Mouse (Mus musculus): Measurements from ENCODE around the gene Col5a3. TPM values are rescaled to one million over a fixed set of nuclear protein-coding genes. Genes with fewer than 3 reads are reported as not detected.

Gene Col5a3
- total RNA-seq, 1 experiment from 2014 or later: 1.5 TPM

GRCm38 (mm10) chr9:20757087-20757955 is 57.5 kb downstream of the Col5a3 start:
- ATAC-seq (ENCODE audit: extremely low read depth, insufficient number of reproducible peaks, low FRiP score, poor library complexity, severe bottlenecking): peak; percentile 24; the same call in 1 of the 2 replicates

DNA sequence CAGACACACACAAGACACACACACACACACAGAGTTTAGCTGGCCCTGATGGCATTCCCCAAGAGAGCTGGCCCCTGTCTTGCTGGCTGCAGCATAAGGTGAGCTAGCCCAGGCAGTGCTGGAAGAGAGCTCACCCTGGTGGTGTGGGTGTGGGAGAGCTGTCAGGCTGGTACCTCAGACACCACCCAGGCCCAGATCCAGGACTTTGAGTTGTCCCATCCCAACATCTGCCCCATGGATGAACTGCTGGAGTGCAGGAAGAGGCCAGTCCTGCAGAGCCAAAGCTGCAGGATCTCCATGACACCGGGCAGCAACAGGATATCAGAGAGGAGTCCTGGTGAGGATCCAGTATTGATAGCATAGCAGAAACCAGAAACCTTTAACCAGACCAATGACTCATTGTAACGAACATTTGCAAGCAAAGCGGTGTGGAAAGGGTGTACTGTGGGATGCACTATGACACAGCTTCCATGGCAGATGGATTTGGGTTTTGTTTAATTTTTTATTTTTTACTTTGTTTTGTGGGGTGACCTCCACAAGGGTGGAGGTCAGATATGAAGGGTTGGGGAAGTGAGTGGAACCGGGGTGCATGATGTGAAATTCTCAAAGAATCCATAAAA is 58.7 kb downstream of the Col5a3 start:
- no peak for ATAC-seq (ENCODE audit: extremely low read depth, insufficient number of reproducible peaks, low FRiP score, poor library complexity, severe bottlenecking)

- ATAC-seq (ENCODE audit: extremely low read depth, insufficient number of reproducible peaks, low FRiP score, poor library complexity, severe bottlenecking): no peak
Observed at GRCm38 (mm10) chr9:20754335-20754734, 60.5 kb downstream of the Col5a3 start.

- no peak for ATAC-seq (ENCODE audit: extremely low read depth, insufficient number of reproducible peaks, low FRiP score, poor library complexity, severe bottlenecking)
Observed at GRCm38 (mm10) chr9:20751477-20752029, 63.3 kb downstream of the Col5a3 start.

DNA sequence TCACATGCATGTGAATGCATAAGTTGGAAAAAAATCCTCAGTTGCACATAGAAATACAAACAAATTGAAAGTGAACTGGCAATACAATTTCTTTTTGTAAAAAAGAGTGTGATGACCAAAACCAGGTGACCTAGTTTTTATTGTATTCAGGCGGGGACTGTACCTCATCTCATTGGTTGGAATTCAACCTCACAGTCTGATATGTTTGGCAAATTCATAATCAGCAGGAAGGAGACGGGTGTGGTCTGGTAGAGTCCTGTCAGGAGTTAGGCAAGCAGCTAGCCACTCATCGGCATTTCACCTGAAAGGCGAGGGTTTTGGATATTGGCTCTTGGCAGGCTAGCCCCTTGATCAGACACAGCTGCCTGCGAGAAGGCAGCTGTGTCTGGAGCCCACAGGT is 65.7 kb downstream of the Col5a3 start:
- no peak for ATAC-seq (ENCODE audit: extremely low read depth, insufficient number of reproducible peaks, low FRiP score, poor library complexity, severe bottlenecking)

GRCm38 (mm10) chr9:20748540-20748939 is 66.3 kb downstream of the Col5a3 start:
- no peak for ATAC-seq (ENCODE audit: extremely low read depth, insufficient number of reproducible peaks, low FRiP score, poor library complexity, severe bottlenecking)

- ATAC-seq (ENCODE audit: extremely low read depth, insufficient number of reproducible peaks, low FRiP score, poor library complexity, severe bottlenecking): no peak
Observed at GRCm38 (mm10) chr9:20747682-20748081, 67.2 kb downstream of the Col5a3 start.

GRCm38 (mm10) chr9:20746017-20746660 is 68.7 kb downstream of the Col5a3 start, which contains the start of gene Olfm2:
TSS of gene Olfm2 (minus strand) at chr9:20746349.
- ATAC-seq (ENCODE audit: extremely low read depth, insufficient number of reproducible peaks, low FRiP score, poor library complexity, severe bottlenecking): no peak

DNA sequence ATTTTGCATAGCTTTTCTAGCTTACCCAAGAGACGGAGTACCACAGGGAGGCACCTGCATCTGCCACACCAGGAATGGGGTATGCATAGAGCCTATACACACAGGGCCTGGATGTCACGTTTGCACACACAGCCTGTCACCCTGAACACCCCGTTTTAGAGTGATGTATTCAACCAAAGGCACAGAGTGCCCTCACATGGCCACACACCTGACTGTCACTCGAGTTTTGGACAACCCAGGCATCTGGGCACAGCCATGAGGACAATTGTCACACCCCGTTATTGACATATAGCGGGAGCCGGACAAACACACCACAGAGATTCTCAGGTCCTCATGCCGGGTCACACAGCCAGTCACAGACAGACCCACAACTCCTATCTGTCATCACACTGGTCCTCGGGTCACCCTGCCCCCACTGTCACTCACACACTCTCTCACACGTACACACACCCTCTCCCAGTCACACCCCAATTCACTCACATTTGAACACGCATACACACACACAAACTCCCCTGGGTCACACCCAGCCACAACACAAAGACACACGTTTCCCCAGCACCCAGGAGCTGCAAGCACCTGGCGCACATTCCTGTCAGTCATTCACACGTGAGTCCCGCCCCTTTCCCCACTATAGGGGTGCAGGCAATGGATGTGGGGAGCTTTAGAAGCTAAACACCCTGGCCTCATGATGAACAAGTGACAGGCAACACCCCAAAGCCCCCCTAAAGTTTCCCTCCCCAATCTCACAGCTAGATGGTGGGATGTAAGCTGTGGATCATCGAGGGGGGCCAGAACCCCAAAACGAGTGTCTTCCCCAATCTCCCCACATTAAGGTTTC is 69.5 kb downstream of the Col5a3 start:
- ATAC-seq (ENCODE audit: extremely low read depth, insufficient number of reproducible peaks, low FRiP score, poor library complexity, severe bottlenecking): no peak

DNA sequence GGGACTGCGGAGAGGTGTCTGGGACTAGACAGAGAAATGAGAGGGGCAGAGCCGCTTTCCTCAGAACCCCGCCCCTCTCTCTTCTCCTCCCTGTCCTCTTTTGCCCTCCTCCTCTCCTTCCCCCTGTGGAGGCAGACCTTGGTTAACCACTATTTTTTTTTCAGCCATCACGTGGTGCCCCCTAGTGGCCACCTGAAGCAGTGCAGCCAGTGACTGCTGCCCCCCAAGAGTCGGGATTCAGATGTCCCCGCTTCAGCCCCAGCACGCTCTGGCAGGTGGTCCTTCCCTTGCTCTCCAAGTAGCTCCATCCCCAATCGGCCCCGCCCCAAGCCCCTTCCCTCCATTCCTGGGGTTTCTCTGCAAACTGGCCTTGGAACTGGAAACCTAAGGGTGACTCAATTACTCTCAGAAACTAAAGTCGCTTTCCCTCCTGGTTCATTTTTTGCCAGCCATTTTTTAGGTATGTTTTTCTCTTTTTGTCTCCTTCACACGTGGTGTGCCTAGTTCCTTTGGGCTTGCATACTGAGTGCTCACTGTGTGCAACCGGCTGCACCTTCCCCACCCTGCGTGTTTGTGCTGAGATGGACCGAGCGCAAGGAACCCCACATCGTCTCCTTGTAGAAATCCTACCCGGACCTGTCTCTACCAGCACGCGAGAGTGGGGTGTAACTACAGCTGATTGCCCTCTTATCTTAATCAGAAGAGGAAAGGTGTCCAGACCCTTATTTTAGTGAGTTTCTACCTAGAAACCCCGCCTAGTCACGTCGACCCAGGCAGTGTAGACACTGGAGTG is 70.7 kb downstream of the Col5a3 start:
- ATAC-seq (ENCODE audit: extremely low read depth, insufficient number of reproducible peaks, low FRiP score, poor library complexity, severe bottlenecking): no peak

GRCm38 (mm10) chr9:20740407-20740806 is 74.5 kb downstream of the Col5a3 start:
- peak; percentile 54; the same call in 1 of the 2 replicates for ATAC-seq (ENCODE audit: extremely low read depth, insufficient number of reproducible peaks, low FRiP score, poor library complexity, severe bottlenecking)

DNA sequence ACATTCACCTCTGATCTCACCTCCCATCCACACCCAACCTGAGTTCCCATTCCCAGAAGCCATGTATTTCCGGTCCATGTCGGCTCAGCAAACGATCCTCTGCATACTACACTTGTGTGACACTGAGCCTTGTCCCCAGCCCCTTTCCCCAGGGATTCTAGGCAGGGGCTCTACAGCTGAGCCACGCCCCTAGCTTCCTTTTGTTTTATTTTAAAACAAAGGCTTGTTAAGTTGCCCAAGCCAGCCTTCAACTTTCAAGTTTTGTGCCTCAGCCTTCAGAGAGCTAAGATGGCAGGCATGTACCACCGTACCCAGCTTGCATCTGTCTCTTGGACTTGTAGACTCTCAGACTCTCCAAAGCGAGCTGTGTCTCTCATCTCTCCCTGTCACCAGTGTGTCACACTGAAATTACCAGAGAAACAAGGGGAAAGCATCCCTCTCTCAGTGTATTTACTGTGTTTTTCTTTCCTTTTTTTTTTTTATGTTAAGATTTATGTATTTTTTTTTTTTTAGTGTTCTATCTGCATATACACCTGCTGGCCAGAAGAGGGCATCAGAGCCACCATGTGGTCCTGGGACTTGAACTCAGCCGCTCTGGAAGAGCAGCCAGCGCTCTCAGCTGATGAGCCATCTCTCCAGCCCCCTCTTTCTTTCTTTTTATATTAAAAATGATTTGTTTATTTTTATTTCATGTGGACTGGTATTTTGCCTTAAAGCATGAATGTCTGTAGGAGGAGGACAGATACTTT is 76.4 kb downstream of the Col5a3 start:
- no peak for ATAC-seq (ENCODE audit: extremely low read depth, insufficient number of reproducible peaks, low FRiP score, poor library complexity, severe bottlenecking)

DNA sequence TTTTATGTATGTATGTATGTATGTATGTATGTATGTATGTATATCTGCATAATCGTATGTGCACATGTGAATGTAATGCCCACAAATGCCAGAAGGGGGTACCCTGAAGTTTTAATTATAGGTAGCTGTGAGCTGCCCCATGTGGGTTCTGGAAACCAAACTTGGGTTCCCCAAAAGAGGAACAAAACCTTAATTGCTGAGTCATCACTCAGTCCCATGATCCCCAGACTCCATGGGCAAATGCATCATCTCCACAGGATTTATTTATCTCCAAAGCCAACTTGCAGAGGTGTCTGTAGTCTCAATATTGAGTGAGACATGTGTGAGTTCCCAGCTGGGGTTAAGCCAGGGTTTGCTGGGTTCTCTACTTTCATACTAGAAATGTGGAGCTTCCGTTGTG is 77.6 kb downstream of the Col5a3 start:
- ATAC-seq (ENCODE audit: extremely low read depth, insufficient number of reproducible peaks, low FRiP score, poor library complexity, severe bottlenecking): no peak

DNA sequence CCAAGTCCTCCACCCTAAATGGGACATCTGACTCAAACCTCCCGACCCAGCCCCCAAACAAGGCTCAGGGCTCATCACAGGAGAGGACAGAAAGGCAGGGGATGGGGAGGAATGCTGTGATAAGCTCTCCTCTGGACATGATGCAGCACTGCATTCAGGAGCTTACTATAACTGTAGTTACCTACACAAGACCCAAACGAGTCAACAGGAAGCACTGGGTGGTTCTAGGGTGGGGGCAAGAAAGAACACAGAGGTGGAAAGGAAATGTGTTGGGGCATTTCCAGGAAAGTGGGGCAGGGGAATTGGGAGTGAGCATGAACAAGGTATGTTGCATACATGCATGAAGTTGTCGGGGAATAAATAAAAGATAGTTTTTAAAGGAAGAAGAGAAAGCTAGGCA is 80.2 kb downstream of the Col5a3 start:
- ATAC-seq (ENCODE audit: extremely low read depth, insufficient number of reproducible peaks, low FRiP score, poor library complexity, severe bottlenecking): no peak

DNA sequence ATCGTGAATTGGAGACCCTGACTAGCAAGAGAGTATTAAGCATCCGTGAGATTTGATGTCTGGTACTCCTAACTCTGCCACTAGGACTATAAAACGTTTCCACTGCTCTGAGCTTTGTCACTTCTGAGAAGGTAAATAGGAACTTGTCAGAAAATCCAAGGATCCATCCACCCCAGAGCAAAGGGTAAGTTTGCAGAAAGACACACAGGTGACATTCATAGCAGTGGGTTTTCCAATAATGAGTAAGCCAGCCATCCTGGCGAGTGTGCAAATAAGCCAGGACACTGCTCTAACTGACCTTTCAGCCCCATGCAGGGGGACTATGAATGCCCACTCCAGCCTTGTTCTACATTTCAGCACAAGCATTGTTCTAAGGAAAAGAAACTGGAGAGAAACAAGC is 83.1 kb downstream of the Col5a3 start:
- no peak for ATAC-seq (ENCODE audit: extremely low read depth, insufficient number of reproducible peaks, low FRiP score, poor library complexity, severe bottlenecking)

- ATAC-seq (ENCODE audit: extremely low read depth, insufficient number of reproducible peaks, low FRiP score, poor library complexity, severe bottlenecking): no peak
Observed at GRCm38 (mm10) chr9:20729451-20729850, 85.4 kb downstream of the Col5a3 start.

DNA sequence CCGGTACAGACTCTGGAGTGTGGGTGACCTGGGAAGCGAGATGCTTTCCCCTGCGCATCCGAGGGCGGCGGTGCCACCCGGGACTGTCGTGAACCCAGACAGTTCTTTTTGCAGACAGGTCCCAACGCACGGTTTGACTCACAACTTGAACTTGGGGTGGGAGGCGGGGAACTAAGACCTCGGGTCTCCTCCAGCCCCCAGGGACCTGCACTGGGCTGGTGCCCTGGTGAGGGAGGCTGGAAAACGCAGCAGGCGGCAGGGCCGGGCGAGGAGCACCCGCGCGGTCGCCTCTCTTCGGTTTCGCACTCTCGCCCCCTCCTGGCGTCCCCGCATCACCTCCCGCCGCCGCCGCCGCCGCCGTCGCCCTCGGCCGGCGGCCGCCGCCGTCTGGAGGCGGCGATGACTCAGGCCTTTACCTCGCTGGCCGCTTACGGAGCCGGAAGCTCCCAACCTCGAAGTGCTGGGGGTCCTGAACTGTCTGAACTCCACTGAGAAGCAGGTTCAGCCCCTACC is 87.2 kb downstream of the Col5a3 start:
- ATAC-seq (ENCODE audit: extremely low read depth, insufficient number of reproducible peaks, low FRiP score, poor library complexity, severe bottlenecking): no peak
